In the genomic region with DNA sequence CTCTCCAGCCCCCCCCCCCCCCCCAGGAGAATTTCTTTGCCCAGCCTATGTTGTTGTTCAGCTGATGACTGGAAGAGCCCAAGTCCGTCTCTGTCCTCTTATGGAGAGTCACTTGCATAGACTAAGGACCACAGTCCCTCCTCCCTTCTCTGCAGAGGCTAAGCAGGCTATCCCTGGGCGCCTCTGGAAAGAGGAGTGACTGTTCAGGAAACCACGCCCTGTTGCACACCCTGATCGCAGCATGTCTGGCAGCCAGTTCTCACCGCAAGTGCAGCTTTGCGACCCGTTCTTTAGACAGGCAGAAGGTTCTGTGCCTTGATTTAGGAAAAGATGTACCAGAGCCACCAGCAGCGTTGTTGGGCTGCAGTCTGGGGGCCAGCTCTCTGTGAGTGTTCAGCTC, we compare ENCODE assay signal across 12 mouse cellular contexts. TPM values are rescaled to one million over a fixed set of nuclear protein-coding genes. Genes with fewer than 3 reads are reported as not detected.
DNase-seq lines count a peak whose midpoint lies in the region; ATAC-seq and TF ChIP-seq lines count a peak whose summit lies in the region.
"Had no signal": no experiment of that assay in that cellular context is flagged by ENCODE, and none has a peak within 500 bp of the region (broad histone marks: within the 10 kb centered on the region; RNA-seq: fewer than 3 reads in every experiment).

No protein-coding gene starts in this region.

- peak; percentile 9 for DNase-seq in thymus, adult 2 months
- DNase-seq in thymus, adult 18-20 months: no peak
- DNase-seq in c-Kit-negative CD71-positive TER-119-positive erythroid progenitor cells, embryonic 14.5 days (ENCODE audit: low read depth, low spot score): peak; percentile 56
- DNase-seq in liver, embryonic 11.5 days (ENCODE audit: low spot score): no peak
- DNase-seq in spleen, postnatal 4 days (ENCODE audit: low spot score in 2 of 2): peak; percentile 64 to 78
- DNase-seq in testis, postnatal 10 days (ENCODE audit: low spot score): no peak
- DNase-seq: cerebellum, postnatal 36 days; gastrocnemius, postnatal 10 days; lung, embryonic 14.5 days had no signal

- no peak for TF ChIP-seq POLR2A in thymus, adult 2 months (IDR thresholded peaks at IDR 0.05; ENCODE audit: control insufficient read depth, extremely low read depth, insufficient read depth, low read length, poor library complexity)

- WGBS in thymus, adult 2 months: 91% methylated on average over 8 of the region's 8 CpGs
- 47% methylated on average over 8 of the region's 8 CpGs for WGBS in liver, embryonic 11.5 days
- 67% methylated on average over 8 of the region's 8 CpGs for WGBS in intestine, embryonic 16.5 days

- H3K9ac ChIP-seq in liver, embryonic 11.5 days (ENCODE audit: low read depth, low read length): peak overlapping the region; percentile 0; the same call in 1 of the 2 replicates
- H3K9ac ChIP-seq in intestine, embryonic 16.5 days (ENCODE audit: low read depth, low read length): no peak overlapping the region
- H3K9ac ChIP-seq: lung, embryonic 14.5 days; stomach, embryonic 15.5 days had no signal

- no peaks in the 10 kb centered on the region for H3K27me3 ChIP-seq in thymus, adult 2 months (ENCODE audit: control insufficient read depth, insufficient read depth, low read length)
- no peaks in the 10 kb centered on the region for H3K27me3 ChIP-seq in liver, embryonic 11.5 days (replicated peaks; ENCODE audit: control insufficient read depth, insufficient read depth, low read length)
- H3K27me3 ChIP-seq in intestine, embryonic 16.5 days (replicated peaks; ENCODE audit: control insufficient read depth, insufficient read depth, low read length): no peaks in the 10 kb centered on the region
- H3K27me3 ChIP-seq: stomach, embryonic 15.5 days had no signal

- peak; percentile 83 for ATAC-seq in liver, embryonic 11.5 days (replicated peaks; ENCODE audit: low FRiP score)
- no peak for ATAC-seq in intestine, embryonic 16.5 days

- peak overlapping the region; percentile 20; the same call in 1 of the 2 replicates for H3K4me2 ChIP-seq in liver, embryonic 11.5 days
- H3K4me2 ChIP-seq in intestine, embryonic 16.5 days (ENCODE audit: low read depth, low read length): no peak overlapping the region
- H3K4me2 ChIP-seq: lung, embryonic 14.5 days; stomach, embryonic 15.5 days had no signal

- H3K4me3 ChIP-seq in thymus, adult 2 months (ENCODE audit: control insufficient read depth, insufficient read depth, low read length): no peak overlapping the region
- H3K4me3 ChIP-seq in liver, embryonic 11.5 days (ENCODE audit: low read depth, low read length): no peak overlapping the region
- no peak overlapping the region for H3K4me3 ChIP-seq in intestine, embryonic 16.5 days (ENCODE audit: low read length)
- H3K4me3 ChIP-seq: forebrain, embryonic 10.5 days; stomach, embryonic 15.5 days had no signal

- H3K27ac ChIP-seq in thymus, adult 2 months (ENCODE audit: control insufficient read depth, insufficient read depth, low read length): no peak overlapping the region
- H3K27ac ChIP-seq in liver, embryonic 11.5 days (ENCODE audit: low read depth, low read length): no peak overlapping the region
- no peak overlapping the region for H3K27ac ChIP-seq in intestine, embryonic 16.5 days (ENCODE audit: low read length)
- H3K27ac ChIP-seq: forebrain, embryonic 10.5 days; stomach, embryonic 15.5 days had no signal

- no peaks in the 10 kb centered on the region for H3K4me1 ChIP-seq in thymus, adult 2 months (replicated peaks; ENCODE audit: control insufficient read depth, insufficient read depth, low read length)
- peaks cover 23% of the 10 kb centered on the region for H3K4me1 ChIP-seq in liver, embryonic 11.5 days (replicated peaks; ENCODE audit: control insufficient read depth, insufficient read depth, low read length)
- no peaks in the 10 kb centered on the region for H3K4me1 ChIP-seq in intestine, embryonic 16.5 days (ENCODE audit: control insufficient read depth, insufficient read depth, low read length)
- H3K4me1 ChIP-seq: forebrain, embryonic 10.5 days; stomach, embryonic 15.5 days had no signal

- peaks cover 46% of the 10 kb centered on the region for H3K36me3 ChIP-seq in thymus, adult 2 months (ENCODE audit: control insufficient read depth, insufficient read depth, low read length)
- peaks cover 45% of the 10 kb centered on the region for H3K36me3 ChIP-seq in liver, embryonic 11.5 days (ENCODE audit: control insufficient read depth, insufficient read depth, low read length)
- peaks cover 23% of the 10 kb centered on the region for H3K36me3 ChIP-seq in intestine, embryonic 16.5 days (ENCODE audit: control insufficient read depth, insufficient read depth, low read length)

- TF ChIP-seq CTCF in thymus, adult 2 months (IDR thresholded peaks at IDR 0.05; ENCODE audit: borderline replicate concordance, control insufficient read depth, extremely low read depth, insufficient read depth, low read length, poor library complexity): no peak

- no peaks in the 10 kb centered on the region for H3K9me3 ChIP-seq in liver, embryonic 11.5 days (ENCODE audit: control insufficient read depth, low read length)
- H3K9me3 ChIP-seq in intestine, embryonic 16.5 days (ENCODE audit: control insufficient read depth, low read length): no peaks in the 10 kb centered on the region
- H3K9me3 ChIP-seq: forebrain, embryonic 10.5 days; stomach, embryonic 15.5 days had no signal

RNA-seq across cellular contexts. Expression of a gene that starts 22.5 kb away (rescaled TPM):
- 46.4 and 53.9 TPM in 2 replicates for polyA plus RNA-seq in thymus, adult 2 months (2012; rRNA removed)
- 126 and 130 TPM in 2 replicates for polyA plus RNA-seq in liver, embryonic 11.5 days (2014; fragmentation: Nextera tagmentation; extraction: Ambion mirVana)
- polyA plus RNA-seq in intestine, embryonic 16.5 days (2015; fragmentation: Nextera tagmentation; extraction: Ambion mirVana): 85.9 and 92.7 TPM in 2 replicates

RNA-seq across cellular contexts. Expression of a gene that starts 23.2 kb away (rescaled TPM):
- 2.2 and 2.3 TPM in 2 replicates for polyA plus RNA-seq in thymus, adult 2 months (2012; rRNA removed)
- polyA plus RNA-seq in liver, embryonic 11.5 days (2014; fragmentation: Nextera tagmentation; extraction: Ambion mirVana): 2.0 and 2.6 TPM in 2 replicates
- 1.3 and 2.0 TPM in 2 replicates for polyA plus RNA-seq in intestine, embryonic 16.5 days (2015; fragmentation: Nextera tagmentation; extraction: Ambion mirVana)

RNA-seq across cellular contexts. Expression of a gene that starts 23.3 kb away (rescaled TPM):
- 36.8 and 37.2 TPM in 2 replicates for polyA plus RNA-seq in thymus, adult 2 months (2012; rRNA removed)
- polyA plus RNA-seq in liver, embryonic 11.5 days (2014; fragmentation: Nextera tagmentation; extraction: Ambion mirVana): 76.9 and 77.1 TPM in 2 replicates
- 51.0 and 55.9 TPM in 2 replicates for polyA plus RNA-seq in intestine, embryonic 16.5 days (2015; fragmentation: Nextera tagmentation; extraction: Ambion mirVana)

Comparison
In these comparisons a context has a peak if more than half of its experiments do, and no peak if none do; other contexts are left out.
1. DNase-seq: peak in thymus, adult 2 months (single experiment), c-Kit-negative CD71-positive TER-119-positive erythroid progenitor cells, embryonic 14.5 days (single experiment) and spleen, postnatal 4 days (2 of 2); none in thymus, adult 18-20 months (0 of 2), liver, embryonic 11.5 days (single experiment) and testis, postnatal 10 days (single experiment).